Mouse (Mus musculus) 3T3-L1 (cell line): ENCODE results near the gene Smap1.
"Not testable (repeated sequence)": the region's sequence is repeated elsewhere in the genome, so short reads cannot be mapped to it uniquely, and the experiment has no call there.

Experiments used
- DNase-seq: peaks from one replicate; pipeline ENCODE4 v3.0.0-alpha.2; 2015; ENCODE audit warnings: low read depth, low spot score

Smap1 gene

DNA sequence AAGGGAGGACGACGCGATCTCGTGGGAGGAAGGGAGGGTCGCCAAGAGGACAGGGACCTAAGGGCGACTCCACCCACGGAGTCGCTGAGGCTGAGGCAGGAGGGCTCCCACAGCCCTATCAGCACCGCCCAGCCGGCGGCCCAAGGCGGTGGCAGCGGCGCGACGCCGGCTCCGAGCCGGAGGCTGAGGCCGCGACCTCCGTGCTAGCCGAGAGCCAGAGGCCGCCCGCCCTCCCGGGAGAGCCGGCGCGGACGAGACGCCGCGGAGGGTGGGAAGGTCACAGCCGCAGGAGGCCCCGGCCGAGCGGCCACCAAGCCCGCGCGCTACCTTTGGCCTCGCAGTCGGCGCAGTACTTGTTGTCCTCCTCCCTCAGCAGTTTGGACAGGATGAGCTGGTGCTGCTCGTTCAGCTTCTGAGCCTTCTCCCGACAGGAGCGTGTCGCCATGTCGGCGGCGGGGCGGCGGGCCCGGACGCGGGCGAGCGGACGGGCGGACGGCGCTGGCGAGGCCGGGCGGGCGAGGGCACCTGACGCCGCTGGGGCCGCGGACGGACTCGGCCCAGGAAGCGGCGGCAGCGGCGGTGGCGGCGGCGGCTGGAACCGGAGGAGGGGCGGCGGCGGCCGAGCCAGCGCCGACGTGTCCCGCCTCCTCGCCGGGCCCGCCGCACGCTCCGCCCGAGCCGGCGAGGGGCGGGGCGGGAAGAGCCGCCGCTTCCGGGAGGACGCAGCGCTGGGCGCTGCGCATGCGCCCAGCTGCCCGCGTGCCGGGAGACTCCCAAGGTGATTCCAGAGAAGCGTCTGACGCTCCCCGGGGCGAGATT lies at the start of gene Smap1:
Smap1 (minus strand) TSS at position 607 of the 819 bp plus-strand sequence.
- DNase-seq, result peak; percentile 78

DNA sequence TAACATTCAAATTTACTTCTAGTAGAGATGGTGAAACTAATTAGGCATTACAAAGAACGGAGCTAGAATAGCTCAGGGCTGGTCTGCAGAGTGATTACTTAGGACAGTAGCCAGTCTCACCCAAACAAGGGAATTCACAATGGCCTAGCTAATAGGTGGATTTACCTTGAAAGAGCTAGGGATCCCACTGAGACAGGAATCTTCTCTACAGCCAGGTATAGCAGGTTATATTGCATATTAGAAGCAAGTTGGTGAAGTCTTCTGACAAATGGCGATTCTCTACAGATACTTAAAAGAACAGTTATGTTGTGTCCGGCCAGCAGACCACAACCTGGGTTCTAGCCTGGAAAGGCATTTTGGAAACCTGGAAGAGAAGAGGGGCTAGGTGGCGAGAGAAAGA lies 49.0 kb upstream of the Smap1 start:
- not testable (repeated sequence) for DNase-seq

DNA sequence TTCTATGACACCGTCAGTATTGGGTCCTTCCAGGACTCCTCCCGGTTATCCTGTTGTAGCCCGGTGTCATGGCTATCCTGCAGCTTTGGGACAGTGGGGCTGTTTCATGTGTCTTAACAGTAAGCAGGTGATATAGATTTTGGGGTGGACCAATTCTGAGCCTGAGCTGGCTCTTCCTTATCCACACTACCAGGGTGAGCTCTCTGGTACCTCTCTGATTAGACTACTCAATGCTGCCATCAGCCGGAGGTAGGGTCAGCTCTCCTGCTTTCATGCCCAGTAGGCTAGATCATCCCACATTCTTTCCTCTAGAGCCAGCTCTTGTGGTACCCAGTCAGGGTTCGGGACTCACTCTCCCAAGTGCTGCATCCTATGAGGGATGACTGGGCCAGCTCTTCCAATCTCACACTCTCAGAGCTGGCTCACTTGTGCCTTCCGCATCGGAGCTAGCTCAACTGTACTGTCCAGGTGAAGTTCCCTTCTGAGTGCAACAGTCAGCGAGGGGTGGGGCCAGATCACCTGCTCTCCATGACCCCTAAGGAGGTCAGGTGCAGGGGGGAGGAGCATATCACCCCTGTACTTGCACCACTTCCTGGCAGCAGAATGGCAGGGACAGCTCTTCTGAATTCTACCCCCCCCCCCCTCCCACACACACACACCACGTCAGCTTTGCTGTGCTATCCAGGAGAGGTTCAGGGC lies 46.1 kb upstream of the Smap1 start:
- DNase-seq, result no peak

DNA sequence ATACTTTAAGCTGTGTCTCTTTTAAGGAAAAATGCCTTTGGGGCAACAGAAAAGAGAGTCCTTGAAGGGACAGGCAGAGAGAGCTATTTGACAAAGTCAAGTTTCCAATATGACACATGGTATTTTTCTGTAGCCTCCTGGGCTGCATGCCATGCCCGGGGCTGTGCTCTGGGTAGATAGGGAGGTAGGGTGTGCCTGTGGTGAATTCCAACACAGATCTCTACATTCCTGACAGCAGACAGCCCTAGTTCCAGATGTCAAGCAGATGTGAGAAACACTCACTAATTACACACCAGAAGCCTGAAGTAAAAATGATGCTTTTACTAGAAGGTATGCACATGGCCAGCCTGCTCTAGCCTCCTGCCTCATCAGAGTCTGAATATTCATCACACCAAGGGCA lies 44.1 kb upstream of the Smap1 start:
- DNase-seq, result peak; percentile 95

DNA sequence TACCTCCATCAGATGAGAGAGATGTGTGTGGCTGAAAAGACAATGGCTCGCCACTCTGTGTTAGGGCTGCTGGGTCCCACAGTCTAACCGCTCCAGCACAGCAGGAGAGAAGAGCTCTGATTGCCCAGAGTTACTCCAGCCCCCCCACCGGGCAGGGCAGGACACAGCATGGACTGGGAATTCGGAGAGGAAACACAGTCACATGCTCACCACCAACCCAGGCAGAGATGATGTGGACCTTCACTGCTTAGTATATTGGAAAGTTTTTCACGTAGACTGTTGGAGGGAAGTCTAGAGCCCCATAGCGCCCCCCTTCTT lies 37.3 kb upstream of the Smap1 start:
- no peak for DNase-seq

DNA sequence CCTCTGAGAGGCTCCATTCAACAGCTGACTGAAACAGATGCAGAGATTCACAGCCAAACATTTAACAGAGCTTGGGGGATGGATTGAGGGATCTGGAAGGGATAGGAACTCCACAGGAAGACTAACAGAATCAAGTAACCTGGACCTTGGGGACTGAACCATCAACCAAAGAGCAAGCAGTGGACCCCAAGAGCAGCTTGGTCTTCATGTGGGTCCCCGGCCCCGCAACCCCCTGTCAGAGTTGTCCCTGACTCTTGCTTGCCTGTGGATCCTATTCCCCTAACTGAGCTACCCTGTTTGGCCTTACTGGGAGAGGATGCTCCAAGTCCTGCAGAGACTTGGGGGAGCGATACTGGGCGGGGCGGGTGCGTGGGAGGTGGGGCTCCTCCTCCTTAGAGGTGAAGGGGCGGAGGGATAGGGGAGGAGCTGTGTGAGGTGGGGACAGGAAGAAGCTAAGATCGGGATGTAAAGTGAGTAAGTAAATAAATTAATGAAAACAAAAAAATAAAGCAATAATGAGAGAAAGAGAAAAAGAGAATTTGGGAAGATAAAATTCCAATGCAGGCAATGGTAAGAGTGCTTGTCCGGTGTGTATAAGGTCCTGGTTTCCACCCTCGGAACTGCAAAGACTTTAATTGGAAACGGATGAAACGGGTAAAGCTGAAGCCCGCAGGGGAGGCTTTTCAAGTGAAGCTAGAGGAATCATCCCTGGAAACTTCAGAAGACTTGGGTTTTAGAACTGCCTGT lies 36.7 kb upstream of the Smap1 start:
- DNase-seq, result no peak

DNA sequence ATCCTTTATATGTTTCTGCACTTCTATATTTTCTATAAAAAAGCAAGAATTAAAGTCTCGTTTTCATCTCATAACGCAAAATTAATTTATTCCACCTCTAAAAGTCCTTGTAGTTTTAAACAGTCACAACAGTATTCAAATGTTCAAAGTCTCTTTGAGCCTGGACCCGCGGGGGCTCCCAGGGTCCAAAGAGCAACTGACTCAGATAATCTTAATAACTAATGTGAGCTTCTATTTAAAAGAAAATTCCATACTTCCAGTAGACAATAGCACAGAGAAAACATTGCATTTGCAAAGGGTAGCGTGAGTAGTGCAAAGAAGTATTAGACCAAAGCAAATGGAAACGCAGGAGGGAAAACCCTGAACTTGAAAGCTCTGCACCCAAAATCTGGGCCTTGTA lies 36.0 kb upstream of the Smap1 start:
- no peak for DNase-seq

DNA sequence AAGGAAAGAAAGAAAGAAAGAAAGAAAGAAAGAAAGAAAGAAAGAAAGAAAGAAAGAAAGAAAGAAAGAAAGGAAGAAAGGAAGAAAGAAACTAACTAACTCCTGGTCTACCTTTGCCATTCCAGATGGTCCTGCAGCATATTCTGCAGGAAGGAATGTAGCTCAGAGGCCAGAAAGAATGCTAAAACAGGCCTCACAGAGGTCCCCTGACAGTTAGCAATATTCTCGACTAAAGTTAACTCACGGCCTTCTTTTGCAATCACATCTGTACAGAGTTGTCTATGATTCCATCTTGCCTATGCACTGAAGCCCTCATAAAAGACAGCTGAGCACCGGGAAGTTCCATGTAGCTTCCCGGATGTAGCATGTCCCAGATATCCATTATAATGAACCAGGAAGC lies 33.4 kb upstream of the Smap1 start:
- DNase-seq, result peak; percentile 44

DNA sequence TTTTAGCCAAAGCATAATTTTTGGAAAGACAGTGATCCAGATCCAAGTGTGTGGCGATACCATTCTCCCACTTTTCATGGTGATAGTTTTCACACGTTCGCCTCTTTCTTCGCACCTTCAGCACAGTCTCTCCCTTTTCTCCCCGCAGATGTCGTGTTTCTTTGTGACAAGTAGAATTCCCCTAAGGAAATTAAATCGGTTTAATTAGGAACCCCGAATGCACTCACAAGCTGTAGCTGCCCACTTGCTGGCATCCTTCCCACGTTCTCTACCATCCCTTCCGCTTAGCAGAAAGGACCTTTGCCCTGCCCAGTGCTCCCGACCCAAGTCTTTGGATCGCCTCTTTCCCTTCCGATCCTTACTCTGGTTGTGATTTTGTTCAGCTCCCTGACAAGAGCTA lies 31.8 kb upstream of the Smap1 start:
- no peak for DNase-seq

DNA sequence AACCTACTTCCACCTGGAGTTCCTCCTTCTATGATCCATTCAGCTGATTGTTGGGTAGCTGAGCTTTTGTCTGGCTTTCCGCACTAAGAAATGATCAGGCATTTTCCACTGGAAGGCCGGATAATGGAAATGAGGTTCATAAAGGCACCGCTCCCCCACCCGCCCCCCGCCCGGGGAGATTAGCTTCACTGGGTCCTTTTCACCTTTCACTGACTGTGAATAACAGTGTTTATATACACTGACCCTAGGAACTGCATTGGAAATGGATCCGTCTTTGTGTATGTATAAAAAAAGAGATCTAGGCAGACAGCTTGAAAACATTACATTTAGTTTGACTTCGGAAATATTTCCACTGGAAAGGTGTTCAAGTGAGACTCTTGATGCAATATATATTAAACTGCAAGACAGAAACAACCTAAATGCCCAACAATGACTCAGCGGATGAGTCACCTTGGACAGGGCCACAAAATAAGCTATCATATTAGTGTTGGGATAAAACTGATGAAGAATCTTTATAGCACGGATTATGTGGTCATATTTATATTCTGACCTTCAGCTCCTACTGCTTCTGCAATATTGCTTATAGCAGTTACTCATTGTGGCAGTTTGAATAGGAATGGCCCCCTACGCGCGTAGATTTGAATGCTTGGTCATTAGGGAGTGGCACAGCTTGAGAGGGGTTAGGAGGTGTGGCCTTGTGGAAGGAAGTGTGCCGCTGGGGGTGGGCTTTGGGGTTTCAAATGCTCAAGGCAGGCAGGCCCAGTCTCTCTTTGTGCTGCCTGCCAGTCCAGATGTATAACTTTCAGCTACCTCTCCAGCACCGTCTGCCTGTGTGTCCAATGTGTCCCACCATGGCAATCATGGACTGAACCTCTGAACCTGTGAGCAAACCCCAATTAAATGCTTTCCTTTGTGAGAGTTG lies 26.9 kb upstream of the Smap1 start:
- peak; percentile 85 for DNase-seq

DNA sequence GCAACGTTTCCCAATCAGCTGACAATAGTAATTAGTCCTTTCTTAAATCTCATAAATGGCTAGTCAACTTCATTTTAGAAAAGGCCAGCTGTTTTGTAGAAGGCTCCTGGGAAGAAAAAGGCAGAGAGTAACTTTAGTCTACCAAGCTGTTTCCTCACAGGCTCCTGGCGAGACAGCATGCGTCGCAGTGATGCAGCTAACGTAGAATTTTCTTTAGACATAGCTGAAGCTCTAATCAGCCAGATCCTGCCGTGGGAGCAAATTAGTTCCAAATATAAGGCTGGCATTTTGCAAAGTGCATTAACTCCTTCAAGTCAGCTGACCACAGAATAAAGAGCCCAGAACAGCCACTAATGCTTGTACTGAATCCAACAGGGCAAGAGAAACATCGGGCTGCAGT lies 26.2 kb upstream of the Smap1 start:
- DNase-seq, result no peak

DNA sequence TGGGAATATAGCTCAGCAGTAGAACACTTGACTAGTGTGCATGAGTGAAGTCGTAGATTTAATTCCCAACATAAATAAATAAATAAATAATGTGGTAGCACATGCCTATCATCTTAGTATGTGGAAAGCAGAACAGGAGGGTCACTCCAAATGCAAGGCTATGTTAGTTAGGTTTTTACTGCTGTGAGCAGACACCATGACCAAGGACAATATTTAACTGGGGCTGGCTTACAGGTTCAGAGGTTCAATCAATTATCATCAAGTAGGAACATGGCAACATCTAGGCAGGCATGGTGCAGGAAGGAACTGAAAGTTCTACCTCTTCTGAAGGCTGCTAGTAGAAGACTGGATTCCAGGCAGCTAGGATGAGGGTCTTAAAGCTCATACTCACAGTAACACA lies 22.0 kb upstream of the Smap1 start:
- no peak for DNase-seq

DNA sequence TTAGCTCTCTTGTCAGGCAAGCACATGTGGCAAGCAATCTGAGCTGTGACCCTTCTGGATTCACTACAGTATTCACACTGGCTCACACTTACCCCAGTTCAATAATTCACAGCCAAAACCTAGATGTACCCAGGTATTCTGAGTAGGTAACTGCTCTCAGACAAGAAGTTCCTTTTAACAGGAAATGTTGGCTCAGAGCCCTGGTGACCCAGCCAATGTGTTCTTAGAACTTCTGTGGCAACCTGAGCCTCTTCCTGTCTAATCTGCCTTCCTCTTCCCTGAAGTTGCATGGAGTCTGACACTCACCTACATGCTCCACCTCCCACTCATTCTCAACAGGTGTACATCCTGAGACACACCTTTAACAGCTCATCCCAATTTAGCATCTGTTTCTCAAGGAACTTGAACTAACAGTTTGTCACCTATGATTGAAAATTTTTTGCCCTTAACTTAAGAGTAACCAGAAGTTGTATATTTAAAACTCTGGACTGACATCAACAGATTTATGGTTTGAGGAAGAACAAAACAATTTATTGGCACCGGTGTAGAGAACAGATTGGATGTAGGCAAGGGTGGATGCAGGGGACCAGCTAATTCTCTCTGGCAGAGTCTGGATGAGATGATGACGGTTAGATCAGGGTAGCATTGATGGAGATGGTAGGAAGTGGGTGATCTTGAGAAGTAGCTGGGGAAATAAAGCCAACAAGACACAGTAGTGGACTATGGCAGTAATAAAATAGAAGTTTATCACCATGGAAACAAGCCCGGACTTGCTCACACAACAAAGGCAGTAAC lies 21.2 kb upstream of the Smap1 start:
- no peak for DNase-seq

DNA sequence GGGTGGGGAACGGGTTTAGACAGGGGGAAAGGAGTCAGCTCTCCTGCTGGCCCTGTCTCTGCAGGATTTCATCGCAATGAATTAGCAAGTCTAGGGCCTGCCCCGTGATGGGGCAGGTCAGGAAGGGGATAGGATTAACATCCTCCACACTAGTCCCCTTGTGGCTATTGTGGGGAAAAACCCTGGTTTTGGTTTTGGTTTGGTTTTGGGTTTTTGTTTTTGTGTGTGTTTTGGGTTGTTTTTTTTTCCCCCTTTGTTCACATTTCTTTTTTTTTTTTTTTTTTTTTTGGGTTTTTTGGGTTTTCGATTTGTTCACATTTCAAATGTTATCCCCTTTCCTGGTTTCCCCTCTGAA lies 13.3 kb upstream of the Smap1 start:
- DNase-seq, result no peak

DNA sequence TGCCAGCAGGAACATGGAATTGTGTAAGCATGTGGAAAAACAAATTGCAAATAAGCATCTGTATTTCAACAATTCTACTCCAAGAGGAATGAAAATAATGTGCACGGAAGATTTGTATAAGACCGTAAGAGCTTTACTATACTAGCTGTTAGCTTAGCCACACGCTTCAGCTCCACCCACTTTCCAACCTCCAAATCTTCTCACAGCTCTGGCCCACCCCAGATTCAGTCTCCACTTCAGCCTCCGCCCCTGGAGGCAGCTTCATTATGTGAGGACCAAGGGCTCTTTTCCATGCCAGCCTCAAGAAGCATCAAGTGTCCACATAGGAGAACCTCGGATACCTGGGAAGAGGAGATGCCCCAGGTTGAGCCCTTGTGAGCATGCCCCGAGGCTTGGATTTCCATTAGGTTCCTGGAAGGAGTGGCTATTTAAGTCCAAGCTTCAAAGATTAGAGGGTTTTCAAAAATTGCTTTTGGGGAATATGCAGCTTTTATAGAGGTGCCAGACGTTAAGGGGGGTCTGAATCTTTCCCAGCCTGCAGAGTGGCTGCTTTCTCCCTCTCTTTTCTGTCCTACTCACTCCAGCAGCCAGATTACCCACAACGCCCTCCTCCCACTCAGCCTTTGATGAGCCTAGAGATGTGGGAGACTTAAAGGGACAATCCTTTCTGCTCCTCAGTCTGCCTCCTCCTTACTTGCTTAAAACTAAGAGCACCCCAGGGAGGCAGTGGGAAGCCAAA lies 12.7 kb upstream of the Smap1 start:
- DNase-seq, result no peak

DNA sequence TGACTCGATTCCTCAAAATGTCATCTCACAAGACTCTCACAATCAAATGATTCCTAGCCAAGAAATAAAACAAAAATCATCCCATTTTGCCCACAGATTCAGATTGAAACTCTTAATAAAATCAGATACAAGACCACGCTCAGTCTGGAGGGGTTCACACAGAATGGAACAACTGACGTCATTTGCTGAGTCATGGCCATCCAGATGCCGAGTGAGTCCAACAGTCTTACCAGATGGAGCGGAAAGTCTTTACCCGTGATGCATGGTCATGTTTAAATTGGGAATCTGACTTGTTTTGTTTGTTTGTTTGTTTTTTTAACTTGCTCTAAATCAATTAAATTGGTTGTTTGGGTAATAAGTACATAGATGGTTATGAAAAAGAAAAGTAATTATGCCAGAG lies 7.3 kb upstream of the Smap1 start:
- DNase-seq, result peak; percentile 46

DNA sequence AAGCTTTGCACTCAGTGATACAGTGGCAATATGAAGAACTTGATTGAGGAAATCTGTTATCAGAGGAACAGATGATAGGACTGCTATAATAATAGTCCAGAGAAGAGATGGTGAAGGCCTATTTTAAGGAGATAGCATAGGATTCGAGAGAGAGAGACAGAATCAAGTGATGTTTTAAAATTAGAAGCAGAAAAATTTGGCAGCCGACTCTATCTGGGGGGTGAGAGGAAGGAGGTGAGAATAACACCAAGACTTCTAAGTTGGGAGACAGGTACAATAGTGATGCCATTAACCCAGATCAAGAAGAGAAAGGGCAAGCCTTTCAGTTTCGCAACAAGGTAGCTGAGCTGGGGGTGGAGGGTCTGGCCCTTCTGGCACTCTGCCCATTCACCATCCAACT lies 6.3 kb upstream of the Smap1 start:
- no peak for DNase-seq

DNA sequence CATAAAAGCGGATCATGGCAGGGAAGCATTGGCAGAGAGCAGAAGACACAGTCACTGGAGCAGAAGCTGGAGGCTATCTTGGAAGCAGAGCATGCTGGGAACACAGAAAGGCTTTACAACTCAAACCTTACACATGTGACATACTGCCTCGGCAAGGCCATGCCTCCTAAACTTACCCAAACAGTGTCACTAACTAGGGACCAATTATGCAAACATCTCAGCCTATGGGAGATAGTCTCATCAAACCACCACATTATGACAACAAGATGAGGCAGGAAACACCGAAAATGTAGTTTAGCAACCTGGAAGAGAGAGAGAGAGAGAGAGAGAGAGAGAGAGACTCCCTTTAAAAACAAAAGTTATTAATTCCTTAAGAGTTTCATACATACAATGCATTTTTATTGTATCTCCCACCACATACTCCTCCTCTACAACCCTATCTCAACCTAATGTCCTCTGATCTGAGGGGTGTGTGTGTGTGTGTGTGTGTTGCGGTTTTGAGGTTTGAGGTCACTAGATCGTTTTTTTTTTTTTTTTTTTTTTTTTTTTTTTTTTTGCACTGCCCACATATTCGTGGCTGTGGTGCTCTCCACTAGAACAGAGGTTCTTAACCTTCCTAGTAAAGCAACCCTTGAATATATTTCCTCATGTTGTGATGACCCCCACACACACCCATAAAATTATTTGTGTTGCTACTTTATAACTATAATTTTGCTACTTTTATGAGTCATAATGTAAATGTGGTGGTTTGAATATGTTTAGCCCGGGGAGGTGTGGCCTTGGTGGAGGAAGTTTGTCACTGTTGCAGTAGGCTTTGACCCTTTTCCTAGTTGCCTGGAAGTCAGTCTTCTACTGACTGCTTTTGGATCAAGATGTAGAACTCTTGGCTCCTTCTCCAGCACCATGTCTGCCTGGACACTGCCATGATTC lies 1.9 kb upstream of the Smap1 start:
- DNase-seq, result peak; percentile 16

DNA sequence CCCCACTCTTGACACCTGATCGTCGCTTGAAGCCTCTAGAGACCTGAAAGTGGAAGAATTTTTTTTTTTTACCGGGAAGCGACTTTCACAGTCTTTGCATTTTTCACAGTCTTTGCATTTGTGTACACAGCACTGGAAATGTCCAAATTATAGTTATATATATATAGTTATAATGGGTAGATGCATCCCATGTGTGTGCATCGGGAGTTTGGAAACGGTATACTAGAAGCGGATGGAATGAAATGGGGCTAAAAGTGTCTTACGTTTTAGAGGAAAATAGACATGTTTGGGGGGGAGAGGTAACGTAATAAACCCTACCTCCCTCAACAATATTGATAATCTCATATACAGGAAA lies 390 bp upstream of the Smap1 start:
- DNase-seq, result no peak
